Mouse (Mus musculus): ENCODE measurements at regions not wholly inside any gene's neighbourhood (a gene's known extent, or its start where the extent isn't known, plus 50 kb on each side); places are given as distances from the start of the nearest gene placed in this dataset.

GRCm38 (mm10) chr2:139277571-139277970 is 216.1 kb upstream of the Sptlc3 start:
- no peak for ATAC-seq (ENCODE audit: low read depth)
- Histone ChIP-seq H3K4me3 (ENCODE audit: low read depth, low read length) (no peak overlapping the region), H3K4me2 (ENCODE audit: low read depth, low read length) (no peak overlapping the region), H3K27me3 (ENCODE audit: control insufficient read depth, insufficient read depth, low read depth, low read length) (no peaks in the 10 kb centered on the region), H3K9ac (ENCODE audit: low read depth, low read length) (no peak overlapping the region), H3K4me1 (ENCODE audit: control insufficient read depth, low read depth, low read length) (no peaks in the 10 kb centered on the region), H3K9me3 (replicated peaks; ENCODE audit: control insufficient read depth, low read length) (no peaks in the 10 kb centered on the region), H3K36me3 (ENCODE audit: control insufficient read depth, insufficient read depth) (no peaks in the 10 kb centered on the region), H3K27ac (ENCODE audit: low read length) (no peak overlapping the region)
- 69% methylated on average over 8 of the region's 8 CpGs for WGBS (ENCODE audit: insufficient replicate concordance)

GRCm38 (mm10) chr2:139281056-139281455 is 212.7 kb upstream of the Sptlc3 start:
- no peak overlapping the region for H3K27ac ChIP-seq (ENCODE audit: low read length)
- H3K27me3 ChIP-seq (ENCODE audit: control insufficient read depth, insufficient read depth, low read depth, low read length), result no peaks in the 10 kb centered on the region
- H3K4me1 ChIP-seq (ENCODE audit: control insufficient read depth, low read depth, low read length), result no peaks in the 10 kb centered on the region
- WGBS (ENCODE audit: insufficient replicate concordance), result 62% methylated on average over 3 of the region's 3 CpGs
- ATAC-seq (ENCODE audit: low read depth), result no peak
- H3K36me3 ChIP-seq (ENCODE audit: control insufficient read depth, insufficient read depth), result no peaks in the 10 kb centered on the region
- H3K4me3 ChIP-seq (ENCODE audit: low read depth, low read length), result no peak overlapping the region
- no peak overlapping the region for H3K4me2 ChIP-seq (ENCODE audit: low read depth, low read length)
- H3K9me3 ChIP-seq (replicated peaks; ENCODE audit: control insufficient read depth, low read length), result no peaks in the 10 kb centered on the region
- no peak overlapping the region for H3K9ac ChIP-seq (ENCODE audit: low read depth, low read length)

- Histone ChIP-seq H3K36me3 (ENCODE audit: control insufficient read depth, insufficient read depth) (no peaks in the 10 kb centered on the region), H3K27me3 (ENCODE audit: control insufficient read depth, insufficient read depth, low read depth, low read length) (no peaks in the 10 kb centered on the region), H3K4me1 (ENCODE audit: control insufficient read depth, low read depth, low read length) (no peaks in the 10 kb centered on the region), H3K4me2 (ENCODE audit: low read depth, low read length) (no peak overlapping the region), H3K4me3 (ENCODE audit: low read depth, low read length) (no peak overlapping the region), H3K27ac (ENCODE audit: low read length) (no peak overlapping the region), H3K9ac (ENCODE audit: low read depth, low read length) (no peak overlapping the region), H3K9me3 (replicated peaks; ENCODE audit: control insufficient read depth, low read length) (no peaks in the 10 kb centered on the region)
- WGBS (ENCODE audit: insufficient replicate concordance), result 70% methylated on average over 4 of the region's 4 CpGs
- ATAC-seq (ENCODE audit: low read depth), result no peak
Observed at GRCm38 (mm10) chr2:139284315-139284714, 209.4 kb upstream of the Sptlc3 start.

- Histone ChIP-seq H3K4me3 (ENCODE audit: low read depth, low read length) (no peak overlapping the region), H3K9me3 (replicated peaks; ENCODE audit: control insufficient read depth, low read length) (no peaks in the 10 kb centered on the region), H3K4me2 (ENCODE audit: low read depth, low read length) (no peak overlapping the region), H3K36me3 (ENCODE audit: control insufficient read depth, insufficient read depth) (no peaks in the 10 kb centered on the region), H3K9ac (ENCODE audit: low read depth, low read length) (no peak overlapping the region), H3K27me3 (ENCODE audit: control insufficient read depth, insufficient read depth, low read depth, low read length) (no peaks in the 10 kb centered on the region), H3K27ac (ENCODE audit: low read length) (no peak overlapping the region), H3K4me1 (ENCODE audit: control insufficient read depth, low read depth, low read length) (no peaks in the 10 kb centered on the region)
- 38% methylated on average over 2 of the region's 2 CpGs for WGBS (ENCODE audit: insufficient replicate concordance)
- ATAC-seq (ENCODE audit: low read depth), result no peak
Observed at GRCm38 (mm10) chr2:139286446-139286845, 207.3 kb upstream of the Sptlc3 start.

- H3K4me3 ChIP-seq (ENCODE audit: low read depth, low read length), result no peak overlapping the region
- H3K9ac ChIP-seq (ENCODE audit: low read depth, low read length), result no peak overlapping the region
- H3K27ac ChIP-seq (ENCODE audit: low read length), result no peak overlapping the region
- no peaks in the 10 kb centered on the region for H3K27me3 ChIP-seq (ENCODE audit: control insufficient read depth, insufficient read depth, low read depth, low read length)
- no peaks in the 10 kb centered on the region for H3K4me1 ChIP-seq (ENCODE audit: control insufficient read depth, low read depth, low read length)
- no peaks in the 10 kb centered on the region for H3K36me3 ChIP-seq (ENCODE audit: control insufficient read depth, insufficient read depth)
- no peak for ATAC-seq (ENCODE audit: low read depth)
- no peak overlapping the region for H3K4me2 ChIP-seq (ENCODE audit: low read depth, low read length)
- H3K9me3 ChIP-seq (replicated peaks; ENCODE audit: control insufficient read depth, low read length), result no peaks in the 10 kb centered on the region
- 47% methylated on average over 6 of the region's 6 CpGs for WGBS (ENCODE audit: insufficient replicate concordance)
Observed at GRCm38 (mm10) chr2:139298541-139299152, 195.1 kb upstream of the Sptlc3 start.

- H3K4me2 ChIP-seq (ENCODE audit: low read depth, low read length), result no peak overlapping the region
- H3K27ac ChIP-seq (ENCODE audit: low read length), result no peak overlapping the region
- no peaks in the 10 kb centered on the region for H3K4me1 ChIP-seq (ENCODE audit: control insufficient read depth, low read depth, low read length)
- ATAC-seq (ENCODE audit: low read depth), result no peak
- WGBS (ENCODE audit: insufficient replicate concordance), result 49% methylated on average over 1 of the region's 1 CpGs
- H3K9me3 ChIP-seq (replicated peaks; ENCODE audit: control insufficient read depth, low read length), result no peaks in the 10 kb centered on the region
- no peaks in the 10 kb centered on the region for H3K27me3 ChIP-seq (ENCODE audit: control insufficient read depth, insufficient read depth, low read depth, low read length)
- no peaks in the 10 kb centered on the region for H3K36me3 ChIP-seq (ENCODE audit: control insufficient read depth, insufficient read depth)
- H3K4me3 ChIP-seq (ENCODE audit: low read depth, low read length), result no peak overlapping the region
- H3K9ac ChIP-seq (ENCODE audit: low read depth, low read length), result no peak overlapping the region
Observed at GRCm38 (mm10) chr2:139311401-139311812, 182.3 kb upstream of the Sptlc3 start.

GRCm38 (mm10) chr2:139312053-139312452 is 181.7 kb upstream of the Sptlc3 start:
- WGBS (ENCODE audit: insufficient replicate concordance), result 52% methylated on average over 4 of the region's 4 CpGs
- no peak for ATAC-seq (ENCODE audit: low read depth)
- Histone ChIP-seq H3K27me3 (ENCODE audit: control insufficient read depth, insufficient read depth, low read depth, low read length) (no peaks in the 10 kb centered on the region), H3K9me3 (replicated peaks; ENCODE audit: control insufficient read depth, low read length) (no peaks in the 10 kb centered on the region), H3K4me2 (ENCODE audit: low read depth, low read length) (no peak overlapping the region), H3K4me3 (ENCODE audit: low read depth, low read length) (no peak overlapping the region), H3K36me3 (ENCODE audit: control insufficient read depth, insufficient read depth) (no peaks in the 10 kb centered on the region), H3K27ac (ENCODE audit: low read length) (no peak overlapping the region), H3K9ac (ENCODE audit: low read depth, low read length) (no peak overlapping the region), H3K4me1 (ENCODE audit: control insufficient read depth, low read depth, low read length) (no peaks in the 10 kb centered on the region)

- no peak overlapping the region for H3K9ac ChIP-seq (ENCODE audit: low read depth, low read length)
- H3K27ac ChIP-seq (ENCODE audit: low read length), result no peak overlapping the region
- H3K4me3 ChIP-seq (ENCODE audit: low read depth, low read length), result no peak overlapping the region
- WGBS (ENCODE audit: insufficient replicate concordance), result 58% methylated on average over 2 of the region's 2 CpGs
- H3K4me1 ChIP-seq (ENCODE audit: control insufficient read depth, low read depth, low read length), result no peaks in the 10 kb centered on the region
- no peak overlapping the region for H3K4me2 ChIP-seq (ENCODE audit: low read depth, low read length)
- H3K9me3 ChIP-seq (replicated peaks; ENCODE audit: control insufficient read depth, low read length), result no peaks in the 10 kb centered on the region
- ATAC-seq (ENCODE audit: low read depth), result no peak
- H3K36me3 ChIP-seq (ENCODE audit: control insufficient read depth, insufficient read depth), result no peaks in the 10 kb centered on the region
- no peaks in the 10 kb centered on the region for H3K27me3 ChIP-seq (ENCODE audit: control insufficient read depth, insufficient read depth, low read depth, low read length)
Observed at GRCm38 (mm10) chr2:139322509-139322908, 171.2 kb upstream of the Sptlc3 start.

GRCm38 (mm10) chr2:139325501-139325900 is 168.2 kb upstream of the Sptlc3 start:
- H3K9me3 ChIP-seq (replicated peaks; ENCODE audit: control insufficient read depth, low read length), result no peaks in the 10 kb centered on the region
- H3K4me3 ChIP-seq (ENCODE audit: low read depth, low read length), result no peak overlapping the region
- H3K4me2 ChIP-seq (ENCODE audit: low read depth, low read length), result no peak overlapping the region
- H3K36me3 ChIP-seq (ENCODE audit: control insufficient read depth, insufficient read depth), result no peaks in the 10 kb centered on the region
- WGBS (ENCODE audit: insufficient replicate concordance), result 55% methylated on average over 3 of the region's 3 CpGs
- no peak for ATAC-seq (ENCODE audit: low read depth)
- no peaks in the 10 kb centered on the region for H3K27me3 ChIP-seq (ENCODE audit: control insufficient read depth, insufficient read depth, low read depth, low read length)
- H3K27ac ChIP-seq (ENCODE audit: low read length), result no peak overlapping the region
- no peaks in the 10 kb centered on the region for H3K4me1 ChIP-seq (ENCODE audit: control insufficient read depth, low read depth, low read length)
- H3K9ac ChIP-seq (ENCODE audit: low read depth, low read length), result no peak overlapping the region

All from liver, embryonic 16.5 days (tissue).